Mouse (Mus musculus) limb, embryonic 14.5 days (tissue): ENCODE measurements around the gene Cyp2a12. TPM values are rescaled to one million over a fixed set of nuclear protein-coding genes. Genes with fewer than 3 reads are reported as not detected.
A peak's percentile ranks its signal among the peaks of the same experiment; 100 is the strongest.
"Not testable (repeated sequence)": the region's sequence is repeated elsewhere in the genome, so short reads cannot be mapped to it uniquely, and the experiment has no call there.

Experiments used
- ATAC-seq: fragments of 200-750 bp; cut with Nextera tagmentation; 2 replicates; pipeline ENCODE4 v1.8.0; 2017; ENCODE audit warnings: low read depth, moderate number of reproducible peaks, moderate TSS enrichment; ENCODE audit not compliant: low FRiP score
- DNase-seq: peaks from one replicate; pipeline ENCODE4 v3.0.0-alpha.2; 2015; ENCODE audit warnings: low spot score
- H3K27ac ChIP-seq: fragments of 300-500 bp; sonication (generic); replicated peaks from 2 replicates; pipeline ENCODE4 v1.5.1; 2014; ENCODE audit warnings: low read depth, mild to moderate bottlenecking, low read length, moderate library complexity, mixed read lengths
- H3K27me3 ChIP-seq: fragments of 300-500 bp; sonication (generic); 2 replicates; pipeline ENCODE4 v1.6.1; 2014; ENCODE audit warnings: low read length, mixed read lengths; ENCODE audit not compliant: control insufficient read depth, insufficient read depth
- H3K36me3 ChIP-seq: fragments of 300-500 bp; sonication (generic); 2 replicates; pipeline ENCODE4 v1.6.1; 2014; ENCODE audit warnings: mild to moderate bottlenecking, low read length, moderate library complexity, mixed read lengths; ENCODE audit not compliant: control insufficient read depth, insufficient read depth
- H3K4me1 ChIP-seq: fragments of 300-500 bp; sonication (generic); 2 replicates; pipeline ENCODE4 v1.6.1; 2014; ENCODE audit warnings: antibody characterized with exemption, low read length, mixed read lengths; ENCODE audit not compliant: control insufficient read depth, insufficient read depth
- H3K4me2 ChIP-seq: fragments of 300-500 bp; sonication (generic); replicated peaks from 2 replicates; pipeline ENCODE4 v1.6.1; 2014; ENCODE audit warnings: low read depth, mild to moderate bottlenecking, low read length, moderate library complexity; ENCODE audit not compliant: severe bottlenecking
- H3K4me3 ChIP-seq: fragments of 300-500 bp; sonication (generic); replicated peaks from 2 replicates; pipeline ENCODE4 v1.5.1; 2014; ENCODE audit warnings: low read length
- H3K9ac ChIP-seq: fragments of 300-500 bp; sonication (generic); 2 replicates; pipeline ENCODE4 v1.6.1; 2014; ENCODE audit warnings: mild to moderate bottlenecking, low read depth, low read length, moderate library complexity; ENCODE audit not compliant: severe bottlenecking
- H3K9me3 ChIP-seq: fragments of 300-500 bp; sonication (generic); 2 replicates; pipeline ENCODE4 v1.6.1; 2016; ENCODE audit warnings: low read length; ENCODE audit not compliant: control insufficient read depth
- POLR2A ChIP-seq: fragments of 200-500 bp; IDR thresholded peaks from 2 replicates; pipeline ENCODE4 v1.8.0; 2012; ENCODE audit warnings: inconsistent platforms, mild to moderate bottlenecking, moderate library complexity, borderline replicate concordance; ENCODE audit not compliant: insufficient read depth, insufficient read length; ENCODE audit errors: extremely low read depth
- WGBS: fragments of 180-500 bp; shearing (Covaris S2); extraction: QIAGEN DNeasy Blood & Tissue Kit; methylation state at CpG from one replicate; pipeline ENCODE4 v1.1.7; 2014; 5-methylcytosine and 5-hydroxymethylcytosine counted together
- polyA plus RNA-seq, 2 experiments: library from polyadenylated mRNA; depleted of rRNA in 1 of 2; stranded (reverse) in 1 of 2; unstranded in 1 of 2; fragments of >200 nt; fragmentation: Nextera tagmentation in 1 of 2; extraction: Ambion mirVana in 1 of 2; gene quantifications; 2 replicates each; pipeline versions ENCODE4 v1.2.1 to v1.2.3; 2012 to 2014

The Cyp2a12 gene
- polyA plus RNA-seq, 2 experiments = not detected

- not testable (repeated sequence) for H3K9me3 ChIP-seq, H3K27ac ChIP-seq, H3K27me3 ChIP-seq, ATAC-seq, H3K36me3 ChIP-seq, H3K4me1 ChIP-seq, H3K4me2 ChIP-seq, H3K4me3 ChIP-seq, DNase-seq, H3K9ac ChIP-seq
Measured at GRCm38 (mm10) chr7:27059896-27060295, 31.0 kb downstream of the Cyp2a12 start.

- ATAC-seq = no peak
- H3K9me3 ChIP-seq = no peaks in the 10 kb centered on the region
- H3K27me3 ChIP-seq = no peaks in the 10 kb centered on the region
Measured at GRCm38 (mm10) chr7:27078641-27079040, 49.8 kb downstream of the Cyp2a12 start.

GRCm38 (mm10) chr7:27081625-27082024 lies 52.7 kb downstream of the Cyp2a12 start:
- ATAC-seq (peak; percentile 79; the same call in 1 of the 2 replicates), DNase-seq (peak; percentile 56)
- Histone ChIP-seq H3K4me2 (no peak overlapping the region), H3K9ac (no peak overlapping the region), H3K27ac (peak overlapping the region; percentile 33; the same call in 1 of the 2 replicates), H3K27me3 (no peaks in the 10 kb centered on the region), H3K9me3 (no peaks in the 10 kb centered on the region), H3K4me1 (peaks cover 3% of the 10 kb centered on the region; the same call in 1 of the 2 replicates), H3K4me3 (no peak overlapping the region), H3K36me3 (no peaks in the 10 kb centered on the region)
- no peak for TF ChIP-seq POLR2A
- 9% methylated on average over 2 of the region's 2 CpGs for WGBS

More at GRCm38 (mm10) chr7:27078641-27079040, 49.8 kb downstream of the Cyp2a12 start:
- Histone ChIP-seq H3K4me3 (no peak overlapping the region), H3K4me2 (no peak overlapping the region), H3K27ac (no peak overlapping the region), H3K9ac (no peak overlapping the region), H3K36me3 (no peaks in the 10 kb centered on the region), H3K4me1 (peaks cover 3% of the 10 kb centered on the region; the same call in 1 of the 2 replicates)
- TF ChIP-seq POLR2A = no peak
- DNase-seq = no peak
- WGBS = 67% methylated on average over 1 of the region's 1 CpGs

Other genes starting within 250 kb of the Cyp2a12 start
- not detected in 2 replicates for gene Cyp2g1, start 220.2 kb upstream of the Cyp2a12 start, polyA plus RNA-seq (2012; rRNA removed)
- gene Cyp2g1, start 220.2 kb upstream of the Cyp2a12 start, polyA plus RNA-seq (2014; fragmentation: Nextera tagmentation; extraction: Ambion mirVana) = not detected in 2 replicates
- gene Cyp2a5, start 193.8 kb upstream of the Cyp2a12 start, polyA plus RNA-seq (2012; rRNA removed) = 0.09 TPM in 1 of 2 replicates, not detected in the other
- gene Cyp2a5, start 193.8 kb upstream of the Cyp2a12 start, polyA plus RNA-seq (2014; fragmentation: Nextera tagmentation; extraction: Ambion mirVana) = not detected in 2 replicates
- not detected in 2 replicates for gene Cyp2a22, start 89.7 kb upstream of the Cyp2a12 start, polyA plus RNA-seq (2012; rRNA removed)
- not detected in 2 replicates for gene Cyp2a22, start 89.7 kb upstream of the Cyp2a12 start, polyA plus RNA-seq (2014; fragmentation: Nextera tagmentation; extraction: Ambion mirVana)
- 0.11 and 0.31 TPM in 2 replicates for gene Cyp2f2, start 90.8 kb downstream of the Cyp2a12 start, polyA plus RNA-seq (2012; rRNA removed)
- gene Cyp2f2, start 90.8 kb downstream of the Cyp2a12 start, polyA plus RNA-seq (2014; fragmentation: Nextera tagmentation; extraction: Ambion mirVana) = 0.14 TPM in 1 of 2 replicates, not detected in the other
- gene Cyp2t4, start 124.6 kb downstream of the Cyp2a12 start, polyA plus RNA-seq (2012; rRNA removed) = not detected in 2 replicates
- not detected in 2 replicates for gene Cyp2t4, start 124.6 kb downstream of the Cyp2a12 start, polyA plus RNA-seq (2014; fragmentation: Nextera tagmentation; extraction: Ambion mirVana)
- 88.3 and 96.4 TPM in 2 replicates for gene Egln2, start 137.7 kb downstream of the Cyp2a12 start, polyA plus RNA-seq (2012; rRNA removed)
- 41.9 and 49.2 TPM in 2 replicates for gene Egln2, start 137.7 kb downstream of the Cyp2a12 start, polyA plus RNA-seq (2014; fragmentation: Nextera tagmentation; extraction: Ambion mirVana)
- gene Rab4b, start 149.8 kb downstream of the Cyp2a12 start, polyA plus RNA-seq (2012; rRNA removed) = 78.3 and 93.5 TPM in 2 replicates
- gene Rab4b, start 149.8 kb downstream of the Cyp2a12 start, polyA plus RNA-seq (2014; fragmentation: Nextera tagmentation; extraction: Ambion mirVana) = 61.5 and 70.9 TPM in 2 replicates
- gene Gm21983, start 152.0 kb downstream of the Cyp2a12 start, polyA plus RNA-seq (2012; rRNA removed) = 5.2 and 9.0 TPM in 2 replicates
- gene Gm21983, start 152.0 kb downstream of the Cyp2a12 start, polyA plus RNA-seq (2014; fragmentation: Nextera tagmentation; extraction: Ambion mirVana) = 0.58 and 0.62 TPM in 2 replicates
- gene Mia, start 152.1 kb downstream of the Cyp2a12 start, polyA plus RNA-seq (2012; rRNA removed) = 193 and 236 TPM in 2 replicates
- 147 and 156 TPM in 2 replicates for gene Mia, start 152.1 kb downstream of the Cyp2a12 start, polyA plus RNA-seq (2014; fragmentation: Nextera tagmentation; extraction: Ambion mirVana)
- gene BC024978, start 166.7 kb downstream of the Cyp2a12 start, polyA plus RNA-seq (2012; rRNA removed) = 12.9 and 14.7 TPM in 2 replicates
- 3.6 TPM in 2 replicates for gene BC024978, start 166.7 kb downstream of the Cyp2a12 start, polyA plus RNA-seq (2014; fragmentation: Nextera tagmentation; extraction: Ambion mirVana)
- gene Snrpa, start 167.2 kb downstream of the Cyp2a12 start, polyA plus RNA-seq (2012; rRNA removed) = 385 and 386 TPM in 2 replicates
- 250 and 267 TPM in 2 replicates for gene Snrpa, start 167.2 kb downstream of the Cyp2a12 start, polyA plus RNA-seq (2014; fragmentation: Nextera tagmentation; extraction: Ambion mirVana)
- gene Itpkc, start 199.6 kb downstream of the Cyp2a12 start, polyA plus RNA-seq (2012; rRNA removed) = 13.0 and 15.5 TPM in 2 replicates
- gene Itpkc, start 199.6 kb downstream of the Cyp2a12 start, polyA plus RNA-seq (2014; fragmentation: Nextera tagmentation; extraction: Ambion mirVana) = 9.6 and 11.5 TPM in 2 replicates
- 43.4 and 58.3 TPM in 2 replicates for gene Coq8b, start 203.9 kb downstream of the Cyp2a12 start, polyA plus RNA-seq (2012; rRNA removed)
- 15.5 and 16.5 TPM in 2 replicates for gene Coq8b, start 203.9 kb downstream of the Cyp2a12 start, polyA plus RNA-seq (2014; fragmentation: Nextera tagmentation; extraction: Ambion mirVana)
- gene Numbl, start 229.4 kb downstream of the Cyp2a12 start, polyA plus RNA-seq (2012; rRNA removed) = 83.6 and 119 TPM in 2 replicates
- 25.2 and 26.6 TPM in 2 replicates for gene Numbl, start 229.4 kb downstream of the Cyp2a12 start, polyA plus RNA-seq (2014; fragmentation: Nextera tagmentation; extraction: Ambion mirVana)